Mouse (Mus musculus): ENCODE results near the gene Chrm3.

GRCm38 (mm10) chr13:9908707-9909106 lies 451.9 kb downstream of the Chrm3 start:
- no peak for TF ChIP-seq CTCF (IDR thresholded peaks at IDR 0.05; ENCODE audit: control insufficient read depth, insufficient read depth, insufficient read length)
- no peak for TF ChIP-seq CEBPB (IDR thresholded peaks at IDR 0.05; ENCODE audit: low read depth)
